ENCODE assay signal across 20 mouse cellular contexts in the genomic region with DNA sequence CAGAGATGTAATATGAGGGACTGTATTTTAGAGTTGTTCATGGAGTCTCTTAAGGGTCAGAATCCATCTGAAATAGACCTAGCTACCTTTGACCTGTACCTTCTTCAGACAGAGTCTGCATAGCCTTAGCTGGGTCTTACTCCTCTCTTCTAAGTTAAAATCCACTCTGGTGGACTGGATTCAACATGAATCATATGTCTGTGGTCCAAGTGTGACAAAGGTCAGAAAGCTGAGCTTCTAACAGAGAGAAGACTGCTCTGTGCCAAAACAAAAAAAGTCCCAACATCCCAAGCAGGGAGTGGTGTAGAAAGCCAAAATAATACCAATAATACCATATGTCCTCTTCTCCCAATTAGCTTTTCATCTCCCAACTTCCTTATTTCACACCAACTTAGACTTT.
A peak's percentile ranks its signal among the peaks of the same experiment; 100 is the strongest.
DNase-seq lines count a peak whose midpoint lies in the region; ATAC-seq and TF ChIP-seq lines count a peak whose summit lies in the region.
"Had no signal": no experiment of that assay in that cellular context is flagged by ENCODE, and none has a peak within 500 bp of the region (broad histone marks: within the 10 kb centered on the region; RNA-seq: fewer than 3 reads in every experiment).

No protein-coding gene starts in this region.

- H3K36me3 ChIP-seq in kidney, adult 2 months (ENCODE audit: control insufficient read depth, insufficient read depth, low read length) = no peaks in the 10 kb centered on the region
- no peaks in the 10 kb centered on the region for H3K36me3 ChIP-seq in forebrain, embryonic 16.5 days (ENCODE audit: control insufficient read depth, insufficient read depth)
- H3K36me3 ChIP-seq: embryonic facial prominence, embryonic 10.5 days; heart, embryonic 13.5 days; hindbrain, embryonic 10.5 days; limb, embryonic 12.5 days; neural tube, embryonic 15.5 days; stomach, embryonic 15.5 days had no signal

- H3K4me3 ChIP-seq in kidney, adult 2 months (ENCODE audit: insufficient read depth, low read depth, low read length) = no peak overlapping the region
- no peak overlapping the region for H3K4me3 ChIP-seq in forebrain, embryonic 16.5 days (replicated peaks; ENCODE audit: low read length)
- H3K4me3 ChIP-seq: embryonic facial prominence, embryonic 10.5 days; heart, embryonic 13.5 days; hindbrain, embryonic 10.5 days; limb, embryonic 12.5 days; neural tube, embryonic 15.5 days; stomach, embryonic 15.5 days had no signal

- no peaks in the 10 kb centered on the region for H3K9me3 ChIP-seq in forebrain, embryonic 16.5 days (ENCODE audit: control insufficient read depth, low read length)
- H3K9me3 ChIP-seq: embryonic facial prominence, embryonic 10.5 days; heart, embryonic 13.5 days; hindbrain, embryonic 10.5 days; limb, embryonic 12.5 days; neural tube, embryonic 15.5 days; stomach, embryonic 15.5 days had no signal

- no peak overlapping the region for H3K27ac ChIP-seq in kidney, adult 2 months (ENCODE audit: insufficient read depth, low read depth, low read length)
- H3K27ac ChIP-seq in forebrain, embryonic 16.5 days (ENCODE audit: low read length) = no peak overlapping the region
- H3K27ac ChIP-seq: embryonic facial prominence, embryonic 10.5 days; heart, embryonic 13.5 days; hindbrain, embryonic 10.5 days; limb, embryonic 12.5 days; liver, embryonic 14.5 days; neural tube, embryonic 15.5 days; stomach, embryonic 15.5 days had no signal

- no peak for TF ChIP-seq CTCF in kidney, adult 2 months (conservative IDR thresholded peaks at IDR 0.05; ENCODE audit: insufficient read depth, insufficient read length, low read depth, low read length)

- H3K9ac ChIP-seq in forebrain, embryonic 16.5 days (replicated peaks; ENCODE audit: low read depth, low read length) = no peak overlapping the region
- H3K9ac ChIP-seq: heart, embryonic 13.5 days; limb, embryonic 12.5 days; liver, embryonic 14.5 days; neural tube, embryonic 15.5 days; stomach, embryonic 15.5 days had no signal

- DNase-seq in adrenal gland, postnatal 36 days = peak; percentile 1 to 60
- no peak for DNase-seq in adrenal gland, adult 18-20 months (ENCODE audit: low spot score in 2 of 2)
- peak; percentile 50 for DNase-seq in kidney, adult 2 months
- DNase-seq in kidney, adult 18-20 months = no peak
- peak; percentile 39 for DNase-seq in lung, postnatal 36 days
- DNase-seq in lung, postnatal 4 days = no peak
- DNase-seq: B cell, adult 2 months; cerebellum, adult 9-10 months; right cerebral cortex, postnatal 14 days; thymus, adult 18-20 months; thymus, postnatal 4 days had no signal

- no peaks in the 10 kb centered on the region for H3K4me1 ChIP-seq in kidney, adult 2 months (ENCODE audit: control insufficient read depth, insufficient read depth, low read length)
- H3K4me1 ChIP-seq in forebrain, embryonic 16.5 days (replicated peaks; ENCODE audit: control insufficient read depth, insufficient read depth, low read length) = no peaks in the 10 kb centered on the region
- H3K4me1 ChIP-seq: embryonic facial prominence, embryonic 10.5 days; heart, embryonic 13.5 days; hindbrain, embryonic 10.5 days; limb, embryonic 12.5 days; neural tube, embryonic 15.5 days; stomach, embryonic 15.5 days had no signal

- no peak overlapping the region for H3K4me2 ChIP-seq in forebrain, embryonic 16.5 days (ENCODE audit: low read length)
- H3K4me2 ChIP-seq: heart, embryonic 13.5 days; limb, embryonic 12.5 days; neural tube, embryonic 15.5 days; stomach, embryonic 15.5 days had no signal

- no peak for ATAC-seq in forebrain, embryonic 16.5 days
- ATAC-seq: midbrain, embryonic 16.5 days had no signal

- H3K27me3 ChIP-seq in kidney, adult 2 months (replicated peaks; ENCODE audit: control insufficient read depth, insufficient read depth, low read length) = no peaks in the 10 kb centered on the region
- H3K27me3 ChIP-seq in forebrain, embryonic 16.5 days (replicated peaks; ENCODE audit: control insufficient read depth, insufficient read depth, low read length) = no peaks in the 10 kb centered on the region
- H3K27me3 ChIP-seq: heart, embryonic 13.5 days; limb, embryonic 12.5 days; neural tube, embryonic 15.5 days; stomach, embryonic 15.5 days had no signal

- TF ChIP-seq POLR2A in kidney, adult 2 months (IDR thresholded peaks at IDR 0.05; ENCODE audit: low read depth, low read length) = no peak

Comparison
In these comparisons a context has a peak if more than half of its experiments do, and no peak if none do; other contexts are left out.
1. DNase-seq: peak in adrenal gland, postnatal 36 days (2 of 2), kidney, adult 2 months (single experiment) and lung, postnatal 36 days (single experiment); none in adrenal gland, adult 18-20 months (0 of 2), kidney, adult 18-20 months (single experiment) and lung, postnatal 4 days (0 of 2).